8 mouse cellular contexts compared by ENCODE assay signal in the genomic region with DNA sequence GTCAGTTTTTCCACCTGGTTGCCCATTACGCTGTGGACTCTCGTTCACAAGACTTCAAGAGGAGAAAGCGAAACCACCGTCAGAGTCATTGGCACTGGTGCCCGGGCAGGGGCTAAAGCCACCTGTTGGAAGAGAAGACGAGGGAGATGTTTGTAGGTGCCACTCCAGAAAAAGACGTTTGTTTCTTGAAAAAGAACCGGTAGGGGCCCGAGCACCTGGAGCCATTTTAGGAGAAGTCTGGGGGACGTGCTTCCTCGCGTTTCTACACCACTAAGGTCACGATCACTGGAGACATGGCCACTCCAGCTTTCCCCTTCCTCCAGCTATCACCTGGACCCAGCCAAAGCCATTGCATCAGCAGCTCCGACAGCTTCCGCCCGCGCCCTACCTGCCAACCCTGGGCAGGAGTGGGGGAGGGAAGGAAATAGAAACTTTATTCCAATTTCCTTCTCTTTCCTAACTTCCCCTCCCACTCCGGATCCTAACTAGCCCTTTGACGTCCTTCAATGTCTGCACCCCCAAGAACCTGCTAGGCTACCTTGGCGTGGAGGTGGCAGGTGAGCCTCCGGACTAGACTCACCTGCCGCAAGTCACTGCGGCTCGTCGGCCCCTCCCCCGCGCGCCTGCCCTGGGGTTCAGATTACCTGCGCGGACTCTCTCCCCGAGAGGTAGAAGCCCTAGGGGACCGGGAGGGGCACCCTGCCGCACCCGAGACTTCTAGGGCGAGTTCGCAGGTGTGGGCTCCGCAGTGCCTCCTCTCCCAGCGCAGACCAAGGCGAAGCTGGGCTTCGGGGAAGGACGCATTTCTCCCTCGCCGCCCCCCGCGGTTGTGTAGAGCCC. TPM values are rescaled to one million over a fixed set of nuclear protein-coding genes. Genes with fewer than 3 reads are reported as not detected.
DNase-seq lines count a peak whose midpoint lies in the region; ATAC-seq and TF ChIP-seq lines count a peak whose summit lies in the region.

No protein-coding gene starts in this region.

- TF ChIP-seq EP300 in lung, postnatal 0 days (IDR thresholded peaks at IDR 0.05): no peak

- H3K27me3 ChIP-seq in embryonic facial prominence, embryonic 11.5 days (ENCODE audit: control insufficient read depth, insufficient read depth, low read length): no peaks in the 10 kb centered on the region
- H3K27me3 ChIP-seq in heart, embryonic 16.5 days (ENCODE audit: control insufficient read depth, insufficient read depth, low read length): no peaks in the 10 kb centered on the region
- no peaks in the 10 kb centered on the region for H3K27me3 ChIP-seq in kidney, postnatal 0 days (ENCODE audit: insufficient read depth, low read length)
- H3K27me3 ChIP-seq in lung, postnatal 0 days (replicated peaks; ENCODE audit: insufficient read depth, low read length): no peaks in the 10 kb centered on the region

- under 1% methylated on average over 45 of the region's 45 CpGs for WGBS in embryonic facial prominence, embryonic 11.5 days
- WGBS in heart, embryonic 16.5 days: under 1% methylated on average over 45 of the region's 45 CpGs
- WGBS in kidney, postnatal 0 days: under 1% methylated on average over 45 of the region's 45 CpGs
- under 1% methylated on average over 45 of the region's 45 CpGs for WGBS in lung, postnatal 0 days
- under 1% methylated on average over 45 of the region's 45 CpGs for WGBS in olfactory bulb, adult 2 months

- H3K9me3 ChIP-seq in embryonic facial prominence, embryonic 11.5 days (replicated peaks; ENCODE audit: control insufficient read depth, low read length): no peaks in the 10 kb centered on the region
- H3K9me3 ChIP-seq in heart, embryonic 16.5 days (replicated peaks; ENCODE audit: control insufficient read depth, low read length): no peaks in the 10 kb centered on the region
- H3K9me3 ChIP-seq in kidney, postnatal 0 days (replicated peaks; ENCODE audit: low read length): no peaks in the 10 kb centered on the region
- H3K9me3 ChIP-seq in lung, postnatal 0 days (ENCODE audit: low read length): no peaks in the 10 kb centered on the region

- H3K27ac ChIP-seq in embryonic facial prominence, embryonic 11.5 days (replicated peaks; ENCODE audit: low read depth, low read length): peak overlapping the region; percentile 31; the same call in 1 of the 2 replicates
- peak overlapping the region; percentile 84 for H3K27ac ChIP-seq in heart, embryonic 16.5 days (ENCODE audit: low read length)
- peak overlapping the region; percentile 96 for H3K27ac ChIP-seq in kidney, postnatal 0 days
- peak overlapping the region; percentile 96 for H3K27ac ChIP-seq in lung, postnatal 0 days (ENCODE audit: low read length)
- H3K27ac ChIP-seq in olfactory bulb, adult 2 months (ENCODE audit: insufficient read depth, low read depth, low read length): no peak overlapping the region

- H3K9ac ChIP-seq in embryonic facial prominence, embryonic 11.5 days (replicated peaks; ENCODE audit: low read length): peak overlapping the region; percentile 69
- H3K9ac ChIP-seq in heart, embryonic 16.5 days (ENCODE audit: low read length): peak overlapping the region; percentile 89
- H3K9ac ChIP-seq in kidney, postnatal 0 days (ENCODE audit: low read depth, low read length): peak overlapping the region; percentile 86
- H3K9ac ChIP-seq in lung, postnatal 0 days (replicated peaks; ENCODE audit: low read depth): peak overlapping the region; percentile 80

- H3K4me3 ChIP-seq in embryonic facial prominence, embryonic 11.5 days (ENCODE audit: low read depth, low read length): peak overlapping the region; percentile 61
- H3K4me3 ChIP-seq in heart, embryonic 16.5 days (ENCODE audit: low read length): peak overlapping the region; percentile 85
- H3K4me3 ChIP-seq in kidney, postnatal 0 days (replicated peaks; ENCODE audit: low read depth, low read length): peak overlapping the region; percentile 85
- peak overlapping the region; percentile 84 for H3K4me3 ChIP-seq in lung, postnatal 0 days (ENCODE audit: low read depth, low read length)
- peak overlapping the region; percentile 55 for H3K4me3 ChIP-seq in olfactory bulb, adult 2 months (ENCODE audit: insufficient read depth, low read depth, low read length)

- ATAC-seq in embryonic facial prominence, embryonic 11.5 days (replicated peaks; ENCODE audit: insufficient number of reproducible peaks, low FRiP score, low TSS enrichment, low read depth): peak; percentile 11; the same call in 1 of the 2 replicates
- peak; percentile 30 for ATAC-seq in heart, embryonic 16.5 days (replicated peaks; ENCODE audit: extremely low read depth, insufficient read depth, low FRiP score)
- ATAC-seq in kidney, postnatal 0 days (replicated peaks; ENCODE audit: low FRiP score, low read depth): peak; percentile 44
- ATAC-seq in lung, postnatal 0 days: peak; percentile 53

- no peaks in the 10 kb centered on the region for H3K36me3 ChIP-seq in embryonic facial prominence, embryonic 11.5 days (replicated peaks; ENCODE audit: control insufficient read depth, insufficient read depth, low read depth, low read length)
- peaks cover 2% of the 10 kb centered on the region; the same call in 1 of the 2 replicates for H3K36me3 ChIP-seq in heart, embryonic 16.5 days (ENCODE audit: control insufficient read depth, insufficient read depth)
- no peaks in the 10 kb centered on the region for H3K36me3 ChIP-seq in kidney, postnatal 0 days (ENCODE audit: insufficient read depth, low read length)
- H3K36me3 ChIP-seq in lung, postnatal 0 days (ENCODE audit: insufficient read depth, low read length): no peaks in the 10 kb centered on the region

- no peak for TF ChIP-seq CTCF in kidney, postnatal 0 days (IDR thresholded peaks at IDR 0.05; ENCODE audit: low read depth)
- TF ChIP-seq CTCF in lung, postnatal 0 days (IDR thresholded peaks at IDR 0.05): no peak
- TF ChIP-seq CTCF in olfactory bulb, adult 2 months (IDR thresholded peaks at IDR 0.05; ENCODE audit: insufficient read depth, low read depth, low read length): no peak

- DNase-seq in 3134 (ENCODE audit: extremely low read depth, insufficient read length, low spot score): peak; percentile 11
- peak; percentile 38 for DNase-seq in T-cell, adult 2 months (ENCODE audit: low spot score)
- peak; percentile 41 for DNase-seq in embryonic facial prominence, embryonic 11.5 days (ENCODE audit: low spot score)
- DNase-seq in kidney, postnatal 0 days (ENCODE audit: low spot score): peak; percentile 52
- DNase-seq in lung, postnatal 0 days (ENCODE audit: low spot score): peak; percentile 83
- peak; percentile 25 for DNase-seq in urinary bladder, postnatal 10 days (ENCODE audit: low spot score)

- peak overlapping the region; percentile 94 for H3K4me2 ChIP-seq in embryonic facial prominence, embryonic 11.5 days (ENCODE audit: low read depth, low read length)
- peak overlapping the region; percentile 98 for H3K4me2 ChIP-seq in heart, embryonic 16.5 days (ENCODE audit: low read depth, low read length)
- H3K4me2 ChIP-seq in kidney, postnatal 0 days (ENCODE audit: low read length): peak overlapping the region; percentile 99
- H3K4me2 ChIP-seq in lung, postnatal 0 days (replicated peaks; ENCODE audit: low read depth, low read length): peak overlapping the region; percentile 98

- no peaks in the 10 kb centered on the region for H3K4me1 ChIP-seq in embryonic facial prominence, embryonic 11.5 days (ENCODE audit: control insufficient read depth, insufficient read depth, low read length)
- peaks cover 9% of the 10 kb centered on the region; the same call in 1 of the 2 replicates for H3K4me1 ChIP-seq in heart, embryonic 16.5 days (ENCODE audit: control insufficient read depth, insufficient read depth, low read length)
- 0 out of 2 replicates have a peak, but pooled peaks cover 9% of the 10 kb centered on the region for H3K4me1 ChIP-seq in kidney, postnatal 0 days (replicated peaks; ENCODE audit: insufficient read depth, low read length)
- no peaks in the 10 kb centered on the region for H3K4me1 ChIP-seq in lung, postnatal 0 days (ENCODE audit: insufficient read depth, low read depth, low read length)
- peaks cover 14% of the 10 kb centered on the region; the same call in 1 of the 2 replicates for H3K4me1 ChIP-seq in olfactory bulb, adult 2 months (ENCODE audit: control insufficient read depth, insufficient read depth, low read length)

- TF ChIP-seq POLR2A in olfactory bulb, adult 2 months (IDR thresholded peaks at IDR 0.05; ENCODE audit: insufficient read depth, low read depth, low read length): no peak

RNA-seq across cellular contexts. Expression of a gene that starts 29.5 kb away (rescaled TPM):
- 12.1 and 13.5 TPM in 2 replicates for polyA plus RNA-seq in embryonic facial prominence, embryonic 11.5 days (2014; fragmentation: Nextera tagmentation; extraction: Ambion mirVana)
- 3.9 and 5.9 TPM in 2 replicates for polyA plus RNA-seq in heart, embryonic 16.5 days (2015; fragmentation: Nextera tagmentation; extraction: Ambion mirVana)
- polyA plus RNA-seq in kidney, postnatal 0 days (2015; fragmentation: Nextera tagmentation; extraction: Ambion mirVana): 23.8 and 24.9 TPM in 2 replicates
- 39.0 and 45.9 TPM in 2 replicates for polyA plus RNA-seq in lung, postnatal 0 days (2015; fragmentation: Nextera tagmentation; extraction: Ambion mirVana)
- polyA plus RNA-seq in olfactory bulb, adult 2 months (2012; ENCODE audit: insufficient read depth, insufficient read length, low replicate concordance, missing spikeins): not detected in 2 replicates

Comparison
In these comparisons a context has a peak if more than half of its experiments do, and no peak if none do; other contexts are left out.
1. DNase-seq: peak in every context shown above with its lines; median percentile 83 in lung, postnatal 0 days; 52 in kidney, postnatal 0 days; 41 in embryonic facial prominence, embryonic 11.5 days; 38 in T-cell, adult 2 months; 25 in urinary bladder, postnatal 10 days; 11 in 3134.